Mouse (Mus musculus) thymus, adult 18-20 months (tissue): Measurements from ENCODE around the gene Gm11034.

ENCODE experiments used
- DNase-seq, 2 experiments: peaks; one replicate each; pipeline ENCODE4 v3.0.0; 2022; ENCODE audit warnings: mixed read lengths in 2 of 2

The Gm11034 gene

GRCm38 (mm10) chr8:72210710-72211109, 2.7 kb downstream of the Gm11034 start:
- no peak for DNase-seq

- no peak for DNase-seq
These were observed 3.2 kb downstream of the Gm11034 start for GRCm38 (mm10) chr8:72210222-72210621.

- DNase-seq, result no peak
These were observed 4.9 kb downstream of the Gm11034 start for GRCm38 (mm10) chr8:72208582-72208981.

- DNase-seq, result no peak
These were observed 15.4 kb downstream of the Gm11034 start for GRCm38 (mm10) chr8:72197997-72198396.

- DNase-seq, result no peak
These were observed 21.4 kb downstream of the Gm11034 start for GRCm38 (mm10) chr8:72192065-72192464.

GRCm38 (mm10) chr8:72190215-72190539, 23.3 kb downstream of the Gm11034 start:
- no peak for DNase-seq

- DNase-seq, result peak; percentile 34 to 57
These were observed 23.8 kb downstream of the Gm11034 start, which contains the start of gene Hsh2d for GRCm38 (mm10) chr8:72189417-72190214. Hsh2d (plus strand) TSS chr8:72189638.

GRCm38 (mm10) chr8:72187793-72188331, 25.6 kb downstream of the Gm11034 start:
- DNase-seq, result no peak

GRCm38 (mm10) chr8:72183554-72184202, 29.8 kb downstream of the Gm11034 start:
- DNase-seq, result no peak

- peak in 1 of 2 experiments; percentile 44 for DNase-seq
These were observed 36.0 kb downstream of the Gm11034 start for GRCm38 (mm10) chr8:72177346-72177925.

GRCm38 (mm10) chr8:72169681-72170249, 43.7 kb downstream of the Gm11034 start:
- no peak for DNase-seq

GRCm38 (mm10) chr8:72169098-72169668, 44.3 kb downstream of the Gm11034 start:
- peak in 1 of 2 experiments; percentile 49 for DNase-seq
